Mouse (Mus musculus): ENCODE results near the gene Tlcd1.

GRCm38 (mm10) chr11:78155674-78156073, 20.8 kb upstream of the Tlcd1 start:
- TF ChIP-seq POLR2A (IDR thresholded peaks at IDR 0.05; ENCODE audit: borderline replicate concordance, low read depth, low read length) (no peak), CTCF (IDR thresholded peaks at IDR 0.05; ENCODE audit: low read depth, low read length) (no peak)
